Mouse (Mus musculus): ENCODE results near the gene Mob2. TPM values are rescaled to one million over a fixed set of nuclear protein-coding genes. Genes with fewer than 3 reads are reported as not detected.

Mob2 gene
- polyA plus RNA-seq, 1 experiment from 2014 or later, result 80.1 TPM

DNA sequence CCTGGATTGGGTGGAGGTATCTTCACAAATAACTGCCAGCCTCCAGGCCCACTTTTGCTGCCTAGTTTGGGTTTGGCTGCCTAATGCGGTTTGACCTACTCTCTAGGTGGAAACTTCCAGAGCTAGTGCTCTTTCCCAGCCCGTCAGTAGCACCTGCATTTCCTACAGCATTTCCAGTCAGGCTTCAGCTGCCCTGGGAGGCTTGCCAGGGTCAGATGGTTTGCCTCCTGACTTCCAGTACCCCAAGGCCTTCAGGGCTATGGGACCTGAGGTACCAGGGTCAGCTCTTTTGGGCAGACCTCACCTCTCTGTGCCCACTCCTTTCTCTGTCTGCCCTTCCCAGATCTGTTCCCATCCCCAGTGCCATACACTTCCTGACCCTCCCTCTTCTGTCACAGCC, 99.9 kb downstream of the Mob2 start:
- Histone ChIP-seq H3K36me3 (no peaks in the 10 kb centered on the region), H3K9ac (no peak overlapping the region), H3K4me1 (no peaks in the 10 kb centered on the region), H3K4me2 (no peak overlapping the region), H3K9me3 (no peaks in the 10 kb centered on the region), H3K4me3 (no peak overlapping the region), H3K27ac (no peak overlapping the region), H3K27me3 (no peaks in the 10 kb centered on the region; the same call in 1 of the 2 replicates)
- 75% methylated on average over 2 of the region's 2 CpGs for WGBS
- ATAC-seq (ENCODE audit: borderline replicate concordance, extremely low read depth, low FRiP score, low TSS enrichment), result no peak

DNA sequence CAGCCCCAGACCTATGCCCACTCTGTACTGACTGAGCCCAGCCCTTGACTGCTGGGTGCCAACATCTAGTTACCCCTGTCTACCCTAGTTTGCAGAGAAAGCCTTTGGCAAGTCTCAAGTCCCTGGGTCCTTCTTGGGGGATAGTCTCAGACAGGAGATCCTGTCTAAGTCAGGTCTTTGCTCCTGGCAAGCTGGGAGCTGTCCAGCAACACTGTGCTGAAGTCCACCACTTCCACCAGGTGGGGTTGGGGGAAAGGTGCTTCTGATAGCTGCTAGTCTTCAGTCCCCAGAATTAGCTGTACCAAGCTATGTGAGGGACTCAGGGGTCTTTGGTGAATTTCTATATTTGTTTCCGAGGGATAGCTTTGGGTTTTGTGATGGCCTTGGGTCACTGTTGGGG, 101.7 kb downstream of the Mob2 start:
- 63% methylated on average over 1 of the region's 1 CpGs for WGBS
- H3K4me1 ChIP-seq, result no peaks in the 10 kb centered on the region

More for the DNA sequence above, 101.7 kb downstream of the Mob2 start:
- no peak for ATAC-seq (ENCODE audit: borderline replicate concordance, extremely low read depth, low FRiP score, low TSS enrichment)
- Histone ChIP-seq H3K27me3 (no peaks in the 10 kb centered on the region; the same call in 1 of the 2 replicates), H3K9ac (no peak overlapping the region), H3K9me3 (no peaks in the 10 kb centered on the region), H3K4me2 (no peak overlapping the region), H3K36me3 (no peaks in the 10 kb centered on the region), H3K4me3 (no peak overlapping the region), H3K27ac (no peak overlapping the region)

Small RNA genes lying within 50 kb of the gene (microRNA-seq; reads per million reads assigned to microRNA genes)
- not detected for gene Mir3104

Other genes with a start within 250 kb of the Mob2 start
- gene Muc5b, start 222.0 kb downstream of the Mob2 start, polyA plus RNA-seq (2015; fragmentation: Nextera tagmentation; extraction: Ambion mirVana), result 0.23 and 0.25 TPM in 2 replicates
- gene Tollip, start 142.6 kb downstream of the Mob2 start, polyA plus RNA-seq (2015; fragmentation: Nextera tagmentation; extraction: Ambion mirVana), result 46.5 and 50.7 TPM in 2 replicates
- 0.48 and 0.69 TPM in 2 replicates for gene Brsk2, start 111.3 kb downstream of the Mob2 start, polyA plus RNA-seq (2015; fragmentation: Nextera tagmentation; extraction: Ambion mirVana)
- gene Dusp8, start 34.8 kb upstream of the Mob2 start, polyA plus RNA-seq (2015; fragmentation: Nextera tagmentation; extraction: Ambion mirVana), result 2.5 and 2.7 TPM in 2 replicates
- gene Gm45618, start 59.7 kb upstream of the Mob2 start, polyA plus RNA-seq (2015; fragmentation: Nextera tagmentation; extraction: Ambion mirVana), result not detected in 2 replicates
- gene Gm39115, start 75.0 kb upstream of the Mob2 start, polyA plus RNA-seq (2015; fragmentation: Nextera tagmentation; extraction: Ambion mirVana), result not detected in 2 replicates
- not detected in 2 replicates for gene Gm45337, start 83.5 kb upstream of the Mob2 start, polyA plus RNA-seq (2015; fragmentation: Nextera tagmentation; extraction: Ambion mirVana)
- gene Gm29735, start 96.0 kb upstream of the Mob2 start, polyA plus RNA-seq (2015; fragmentation: Nextera tagmentation; extraction: Ambion mirVana), result not detected in 2 replicates
- gene Gm4553, start 104.7 kb upstream of the Mob2 start, polyA plus RNA-seq (2015; fragmentation: Nextera tagmentation; extraction: Ambion mirVana), result not detected in 2 replicates
- gene Krtap5-2, start 114.9 kb upstream of the Mob2 start, polyA plus RNA-seq (2015; fragmentation: Nextera tagmentation; extraction: Ambion mirVana), result not detected in 2 replicates
- not detected in 2 replicates for gene Gm10153, start 129.3 kb upstream of the Mob2 start, polyA plus RNA-seq (2015; fragmentation: Nextera tagmentation; extraction: Ambion mirVana)
- not detected in 2 replicates for gene Krtap5-3, start 140.3 kb upstream of the Mob2 start, polyA plus RNA-seq (2015; fragmentation: Nextera tagmentation; extraction: Ambion mirVana)
- not detected in 2 replicates for gene Gm7579, start 150.8 kb upstream of the Mob2 start, polyA plus RNA-seq (2015; fragmentation: Nextera tagmentation; extraction: Ambion mirVana)
- not detected in 2 replicates for gene Krtap5-5, start 168.9 kb upstream of the Mob2 start, polyA plus RNA-seq (2015; fragmentation: Nextera tagmentation; extraction: Ambion mirVana)
- not detected in 2 replicates for gene Gm40460, start 180.0 kb upstream of the Mob2 start, polyA plus RNA-seq (2015; fragmentation: Nextera tagmentation; extraction: Ambion mirVana)
- gene Gm2431, start 197.3 kb upstream of the Mob2 start, polyA plus RNA-seq (2015; fragmentation: Nextera tagmentation; extraction: Ambion mirVana), result not detected in 2 replicates
- not detected in 2 replicates for gene Gm4559, start 213.3 kb upstream of the Mob2 start, polyA plus RNA-seq (2015; fragmentation: Nextera tagmentation; extraction: Ambion mirVana)
- gene Krtap5-1, start 236.1 kb upstream of the Mob2 start, polyA plus RNA-seq (2015; fragmentation: Nextera tagmentation; extraction: Ambion mirVana), result not detected in 2 replicates
- not detected in 2 replicates for gene Krtap5-4, start 242.5 kb upstream of the Mob2 start, polyA plus RNA-seq (2015; fragmentation: Nextera tagmentation; extraction: Ambion mirVana)